Mouse (Mus musculus): Measurements from ENCODE around the gene Gtf2h5. TPM values are rescaled to one million over a fixed set of nuclear protein-coding genes. Genes with fewer than 3 reads are reported as not detected.

The Gtf2h5 gene
- polyA plus RNA-seq, 1 experiment from 2014 or later, result 145 TPM

DNA sequence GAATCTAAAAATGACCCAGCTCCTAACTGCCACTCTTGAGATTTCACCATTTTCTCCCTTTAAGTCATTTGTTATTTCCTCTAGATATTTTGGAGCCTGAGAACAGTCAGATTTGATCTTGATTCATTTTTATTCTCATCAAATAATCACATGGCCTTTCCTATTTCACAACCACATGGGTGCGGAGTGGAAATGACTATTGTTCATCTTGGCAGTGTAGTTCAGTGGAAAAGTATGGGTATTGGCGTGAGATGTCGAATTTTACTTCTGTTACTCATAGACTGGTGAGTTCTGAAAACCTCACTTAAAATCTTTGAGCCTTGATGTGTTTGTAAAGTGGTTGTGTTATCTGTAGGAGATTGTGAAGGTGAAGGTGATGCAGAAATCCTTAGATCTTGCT is 51.5 kb downstream of the Gtf2h5 start:
- 96% methylated on average over 3 of the region's 3 CpGs for WGBS
- ATAC-seq, result no peak
- no peak overlapping the region for H3K4me3 ChIP-seq (ENCODE audit: low read depth, low read length)

More for the DNA sequence above, 51.5 kb downstream of the Gtf2h5 start:
- Histone ChIP-seq H3K27me3 (replicated peaks; ENCODE audit: control insufficient read depth, insufficient read depth, low read length) (no peaks in the 10 kb centered on the region), H3K9ac (ENCODE audit: low read depth, low read length) (no peak overlapping the region), H3K4me2 (replicated peaks; ENCODE audit: low read depth) (no peak overlapping the region), H3K4me1 (replicated peaks; ENCODE audit: control insufficient read depth, insufficient read depth, low read length) (no peaks in the 10 kb centered on the region), H3K9me3 (ENCODE audit: control insufficient read depth) (no peaks in the 10 kb centered on the region), H3K36me3 (ENCODE audit: control insufficient read depth, insufficient read depth) (peaks cover 7% of the 10 kb centered on the region; the same call in 1 of the 2 replicates), H3K27ac (ENCODE audit: low read depth, low read length) (no peak overlapping the region)
- no peak for TF ChIP-seq CTCF (IDR thresholded peaks at IDR 0.05; ENCODE audit: low read depth)

Small RNA genes within 50 kb of the gene (microRNA-seq; reads per million reads assigned to microRNA genes)
- not detected for gene Gm22774

Other genes with a start within 250 kb of the Gtf2h5 start
- 91.4 and 95.4 TPM in 2 replicates for gene Snx9, start 238.5 kb upstream of the Gtf2h5 start, polyA plus RNA-seq (2015; fragmentation: Nextera tagmentation; extraction: Ambion mirVana)
- 2.1 and 2.6 TPM in 2 replicates for gene Synj2, start 138.5 kb upstream of the Gtf2h5 start, polyA plus RNA-seq (2015; fragmentation: Nextera tagmentation; extraction: Ambion mirVana)
- gene Serac1, start within 50 bp of the Gtf2h5 start, polyA plus RNA-seq (2015; fragmentation: Nextera tagmentation; extraction: Ambion mirVana), result 2.5 and 2.7 TPM in 2 replicates
- gene Tulp4, start 26.7 kb downstream of the Gtf2h5 start, polyA plus RNA-seq (2015; fragmentation: Nextera tagmentation; extraction: Ambion mirVana), result 35.1 and 37.0 TPM in 2 replicates
- 26.4 and 26.8 TPM in 2 replicates for gene Tmem181a, start 177.1 kb downstream of the Gtf2h5 start, polyA plus RNA-seq (2015; fragmentation: Nextera tagmentation; extraction: Ambion mirVana)
- 10.7 and 11.7 TPM in 2 replicates for gene Dynlt1a, start 237.7 kb downstream of the Gtf2h5 start, polyA plus RNA-seq (2015; fragmentation: Nextera tagmentation; extraction: Ambion mirVana)